Mouse (Mus musculus) megakaryocyte, embryonic 14.5 days (primary cell): ENCODE measurements around the gene Tada2b. TPM values are rescaled to one million over a fixed set of nuclear protein-coding genes. Genes with fewer than 3 reads are reported as not detected.

Experiments used
- H3K27me3 ChIP-seq: replicated peaks from 2 replicates; pipeline ENCODE3; 2012; ENCODE audit warnings: inconsistent platforms
- H3K36me3 ChIP-seq: replicated peaks from 2 replicates; pipeline ENCODE3; 2012; ENCODE audit warnings: low read length, inconsistent platforms, mixed read lengths
- H3K4me1 ChIP-seq: 2 replicates; pipeline ENCODE4 v1.6.1; 2012; ENCODE audit warnings: inconsistent platforms
- H3K4me3 ChIP-seq: replicated peaks from 2 replicates; pipeline ENCODE3; 2012; ENCODE audit warnings: moderate library complexity, mild to moderate bottlenecking, inconsistent platforms
- H3K9me3 ChIP-seq: 2 replicates; pipeline ENCODE4 v1.6.1; 2012; ENCODE audit warnings: inconsistent platforms
- FLI1 ChIP-seq: IDR thresholded peaks from 2 replicates; pipeline ENCODE4 v1.6.1; 2012; ENCODE audit warnings: low read length, inconsistent platforms, mixed read lengths
- GATA1 ChIP-seq: IDR thresholded peaks from 3 replicates; pipeline ENCODE4 v1.6.1; 2012; ENCODE audit warnings: mixed read lengths, low read length, inconsistent platforms, borderline replicate concordance
- polyA plus RNA-seq: library from polyadenylated mRNA; stranded (reverse); fragments of >175 nt; gene quantifications from 2 replicates; pipeline ENCODE4 v1.2.3, GENCODE M21; 2012; ENCODE audit warnings: low replicate concordance; ENCODE audit not compliant: insufficient read depth

Tada2b gene
- polyA plus RNA-seq, 1 experiment: 37.5 TPM

- Histone ChIP-seq H3K4me1 (peaks cover 90% of the 10 kb centered on the region), H3K9me3 (no peaks in the 10 kb centered on the region), H3K27me3 (peaks cover 2% of the 10 kb centered on the region), H3K36me3 (peaks cover 14% of the 10 kb centered on the region), H3K4me3 (no peak overlapping the region)
- TF ChIP-seq FLI1: no peak
- no peak for TF ChIP-seq GATA1
Observed at GRCm38 (mm10) chr5:36463391-36463790, 20.7 kb downstream of the Tada2b start.

DNA sequence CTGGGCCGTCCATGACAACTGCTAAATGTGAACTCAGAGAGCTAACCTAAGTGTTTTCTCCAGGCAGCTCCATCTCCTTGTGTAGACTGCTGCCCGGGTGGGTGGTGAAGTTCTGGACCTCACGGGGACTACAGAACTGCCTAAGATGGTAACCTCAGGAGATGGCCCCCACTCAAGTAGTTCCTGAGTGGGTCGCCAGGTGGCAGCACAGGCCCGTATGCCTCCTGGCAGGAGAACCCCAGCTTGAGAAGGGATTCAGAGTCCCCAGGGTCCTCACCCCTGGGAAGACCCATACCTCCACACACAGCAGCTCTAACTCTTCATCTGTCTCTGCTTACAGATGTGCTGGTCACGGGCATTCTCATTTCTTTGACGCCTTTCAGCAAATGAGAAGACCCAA is 21.3 kb downstream of the Tada2b start:
- peaks cover 86% of the 10 kb centered on the region for H3K4me1 ChIP-seq
- TF ChIP-seq GATA1 (no peak), FLI1 (no peak)
- H3K9me3 ChIP-seq: no peaks in the 10 kb centered on the region
- no peak overlapping the region for H3K4me3 ChIP-seq
- H3K36me3 ChIP-seq: peaks cover 8% of the 10 kb centered on the region
- peaks cover 3% of the 10 kb centered on the region for H3K27me3 ChIP-seq

DNA sequence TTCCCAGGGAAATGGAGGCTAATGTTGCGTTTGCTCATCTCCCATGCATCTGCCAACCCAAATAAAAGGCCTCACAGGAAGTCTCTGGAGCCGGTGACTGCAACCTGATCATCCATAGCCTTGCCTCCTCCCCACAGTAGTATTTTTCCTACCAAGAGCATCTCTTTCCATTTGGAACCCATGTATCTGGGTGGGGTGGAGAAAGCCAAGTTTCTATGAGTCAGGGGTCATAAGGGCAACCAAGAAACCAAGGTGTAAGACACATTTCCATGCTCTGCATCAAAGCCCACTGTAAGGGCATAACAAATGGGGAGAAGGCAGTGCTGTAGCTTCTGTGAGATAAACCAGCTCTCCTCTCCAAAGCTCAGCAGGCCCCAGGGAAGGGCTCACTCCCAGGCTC is 22.9 kb downstream of the Tada2b start:
- Histone ChIP-seq H3K27me3 (peaks cover 17% of the 10 kb centered on the region), H3K9me3 (no peaks in the 10 kb centered on the region), H3K4me1 (peaks cover 81% of the 10 kb centered on the region), H3K36me3 (no peaks in the 10 kb centered on the region), H3K4me3 (no peak overlapping the region)
- TF ChIP-seq FLI1 (no peak), GATA1 (no peak)

GRCm38 (mm10) chr5:36460712-36461111 is 23.4 kb downstream of the Tada2b start:
- Histone ChIP-seq H3K4me1 (peaks cover 75% of the 10 kb centered on the region), H3K4me3 (peak overlapping the region; percentile 39), H3K27me3 (peaks cover 22% of the 10 kb centered on the region), H3K36me3 (no peaks in the 10 kb centered on the region), H3K9me3 (no peaks in the 10 kb centered on the region)
- TF ChIP-seq GATA1 (no peak), FLI1 (no peak)

DNA sequence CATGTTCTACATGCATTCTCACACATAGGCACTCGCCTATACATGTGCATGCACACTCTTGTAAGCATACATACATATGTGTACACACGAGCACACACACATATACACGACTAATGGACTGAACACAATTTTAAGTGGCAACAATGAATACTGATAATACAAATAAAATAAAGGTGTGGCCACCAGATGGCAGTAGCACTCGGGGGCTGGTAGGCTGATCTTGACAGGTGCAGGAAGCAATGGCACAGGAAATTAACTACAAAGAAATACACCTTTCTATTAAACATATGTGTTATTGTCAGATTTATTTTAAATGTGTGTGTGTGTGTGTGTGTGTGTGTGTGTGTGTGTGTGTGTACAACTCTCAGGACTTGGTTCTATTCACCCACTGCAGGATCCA is 25.2 kb downstream of the Tada2b start:
- Histone ChIP-seq H3K4me3 (no peak overlapping the region), H3K36me3 (no peaks in the 10 kb centered on the region), H3K9me3 (no peaks in the 10 kb centered on the region), H3K27me3 (peaks cover 38% of the 10 kb centered on the region), H3K4me1 (peaks cover 64% of the 10 kb centered on the region)
- TF ChIP-seq FLI1 (no peak), GATA1 (no peak)

DNA sequence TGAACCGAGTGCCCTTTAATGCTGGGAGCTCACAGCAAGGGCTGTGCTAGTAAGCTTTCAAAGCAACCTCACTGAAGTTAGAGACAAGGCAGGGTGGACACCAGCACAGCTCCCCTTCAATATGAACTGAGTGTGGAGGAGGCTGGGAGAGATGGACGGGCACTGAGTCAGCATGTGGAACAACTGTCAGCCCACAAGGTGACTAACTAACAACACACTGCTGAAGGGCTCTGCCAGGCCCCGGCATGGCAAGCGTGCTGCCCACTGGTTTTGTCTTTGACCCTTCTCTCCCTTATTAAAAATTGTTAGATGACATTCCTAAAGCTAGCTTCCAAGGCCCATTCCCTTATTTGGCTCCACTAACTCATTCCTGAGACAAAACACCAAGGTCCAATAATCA is 26.4 kb downstream of the Tada2b start:
- H3K4me3 ChIP-seq: no peak overlapping the region
- H3K4me1 ChIP-seq: peaks cover 53% of the 10 kb centered on the region
- no peaks in the 10 kb centered on the region for H3K36me3 ChIP-seq
- TF ChIP-seq FLI1: no peak
- no peak for TF ChIP-seq GATA1
- no peaks in the 10 kb centered on the region for H3K9me3 ChIP-seq
- peaks cover 49% of the 10 kb centered on the region for H3K27me3 ChIP-seq

DNA sequence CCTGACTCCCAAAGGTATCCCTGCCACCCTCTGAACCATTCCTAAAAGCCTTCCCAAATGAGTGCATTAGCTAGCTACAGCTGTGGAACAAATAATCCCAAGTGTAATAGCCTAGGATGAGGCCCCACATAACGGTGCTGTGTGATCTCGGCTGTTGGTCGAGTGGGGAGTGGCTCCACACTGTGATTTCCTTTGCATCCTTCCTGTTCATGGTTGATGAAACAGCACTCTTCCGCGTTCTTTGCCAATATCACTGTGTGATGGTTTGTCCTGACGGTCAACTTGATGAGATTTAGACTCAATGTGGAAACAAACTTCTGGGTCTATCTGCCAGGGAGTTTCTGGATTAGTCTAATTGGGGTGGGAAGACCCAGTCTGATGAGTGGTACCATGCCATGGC is 31.3 kb downstream of the Tada2b start:
- Histone ChIP-seq H3K36me3 (no peaks in the 10 kb centered on the region), H3K4me1 (peaks cover 26% of the 10 kb centered on the region), H3K27me3 (peaks cover 86% of the 10 kb centered on the region), H3K9me3 (peaks cover 5% of the 10 kb centered on the region; the same call in 1 of the 2 replicates), H3K4me3 (no peak overlapping the region)
- no peak for TF ChIP-seq GATA1
- TF ChIP-seq FLI1: no peak

GRCm38 (mm10) chr5:36451872-36452389 is 32.2 kb downstream of the Tada2b start:
- TF ChIP-seq FLI1 (no peak), GATA1 (no peak)
- Histone ChIP-seq H3K36me3 (no peaks in the 10 kb centered on the region), H3K27me3 (peaks cover 87% of the 10 kb centered on the region), H3K4me1 (peaks cover 22% of the 10 kb centered on the region), H3K4me3 (no peak overlapping the region), H3K9me3 (peaks cover 8% of the 10 kb centered on the region; the same call in 1 of the 2 replicates)

DNA sequence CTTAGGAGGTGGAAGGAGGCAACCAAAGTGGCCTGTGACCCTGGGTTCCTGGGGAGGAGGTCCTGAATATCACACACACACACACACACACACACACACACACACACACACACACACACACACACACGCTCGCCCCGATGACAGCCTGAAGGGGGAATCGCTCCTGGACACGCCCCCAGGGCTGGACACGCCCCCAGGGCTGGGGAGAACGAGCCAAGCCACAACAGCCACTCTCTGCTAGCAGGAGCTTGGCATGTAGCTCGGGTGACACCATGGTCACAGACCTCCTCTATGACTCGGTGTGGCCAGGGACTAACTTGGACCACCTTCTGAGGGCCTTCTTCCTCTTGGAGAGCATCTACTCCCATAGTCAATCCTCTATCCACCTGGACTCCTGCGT is 33.0 kb downstream of the Tada2b start:
- H3K4me3 ChIP-seq: no peak overlapping the region
- H3K4me1 ChIP-seq: peaks cover 16% of the 10 kb centered on the region
- TF ChIP-seq GATA1 (no peak), FLI1 (no peak)
- H3K27me3 ChIP-seq: peaks cover 87% of the 10 kb centered on the region
- H3K9me3 ChIP-seq: peaks cover 8% of the 10 kb centered on the region; the same call in 1 of the 2 replicates
- no peaks in the 10 kb centered on the region for H3K36me3 ChIP-seq

DNA sequence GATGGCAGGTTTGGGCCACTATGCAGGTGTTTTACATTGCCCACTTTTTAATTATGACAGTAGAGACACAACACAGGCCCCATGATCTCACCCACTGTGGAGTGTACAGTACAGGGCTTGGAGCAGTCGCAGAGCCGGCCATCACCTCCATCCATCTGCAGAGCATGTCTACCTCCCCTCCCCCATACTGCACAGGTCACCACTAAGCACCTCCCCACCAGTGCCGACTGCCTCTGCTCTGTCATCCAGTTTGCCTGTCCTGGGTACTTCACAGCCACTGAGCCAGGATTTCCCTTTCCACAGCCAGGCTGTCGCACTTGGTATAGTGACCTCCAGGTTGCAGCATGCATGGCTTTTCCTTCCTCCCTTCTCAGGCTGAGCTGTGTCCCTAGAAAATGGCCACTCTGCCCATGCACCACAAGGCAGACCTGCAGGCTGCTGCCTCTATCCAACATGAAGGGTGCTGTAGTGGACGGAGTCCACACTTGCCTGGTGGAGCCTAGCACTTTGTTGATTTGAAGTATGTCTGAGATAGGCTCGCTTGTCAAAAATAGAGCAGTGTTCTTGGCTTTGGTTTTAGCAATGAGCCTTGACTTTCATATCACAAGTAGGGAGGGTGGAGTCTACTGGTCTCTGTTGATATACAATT is 34.3 kb downstream of the Tada2b start:
- Histone ChIP-seq H3K36me3 (no peaks in the 10 kb centered on the region), H3K27me3 (peaks cover 88% of the 10 kb centered on the region), H3K4me1 (peaks cover 16% of the 10 kb centered on the region), H3K9me3 (peaks cover 8% of the 10 kb centered on the region; the same call in 1 of the 2 replicates), H3K4me3 (no peak overlapping the region)
- TF ChIP-seq GATA1: no peak
- no peak for TF ChIP-seq FLI1
